Mouse (Mus musculus) hindbrain, embryonic 16.5 days (tissue): ENCODE data around the gene Scml4. TPM values are rescaled to one million over a fixed set of nuclear protein-coding genes. Genes with fewer than 3 reads are reported as not detected.
A peak's percentile ranks its signal among the peaks of the same experiment; 100 is the strongest.

Experiments used
- ATAC-seq: fragments of 200-750 bp; cut with Nextera tagmentation; 2 replicates; pipeline ENCODE4 v1.8.0; 2017; ENCODE audit warnings: moderate TSS enrichment, moderate library complexity
- H3K27ac ChIP-seq: fragments of 300-500 bp; sonication (generic); 2 replicates; pipeline ENCODE4 v1.5.1; 2014; ENCODE audit warnings: low read depth, mild to moderate bottlenecking, control low read depth, low read length, moderate library complexity
- H3K27me3 ChIP-seq: fragments of 300-500 bp; sonication (generic); replicated peaks from 2 replicates; pipeline ENCODE4 v1.6.1; 2014; ENCODE audit warnings: low read length; ENCODE audit not compliant: control insufficient read depth, insufficient read depth
- H3K36me3 ChIP-seq: fragments of 300-500 bp; sonication (generic); 2 replicates; pipeline ENCODE4 v1.6.1; 2014; ENCODE audit warnings: mild to moderate bottlenecking, low read length, moderate library complexity, mixed read lengths; ENCODE audit not compliant: control insufficient read depth, insufficient read depth
- H3K4me1 ChIP-seq: fragments of 300-500 bp; sonication (generic); 2 replicates; pipeline ENCODE4 v1.6.1; 2014; ENCODE audit warnings: low read depth, low read length; ENCODE audit not compliant: control insufficient read depth, insufficient read depth
- H3K4me2 ChIP-seq: fragments of 300-500 bp; sonication (generic); 2 replicates; pipeline ENCODE4 v1.6.1; 2014; ENCODE audit warnings: mild to moderate bottlenecking, low read length, control low read depth, moderate library complexity
- H3K4me3 ChIP-seq: fragments of 300-500 bp; sonication (generic); 2 replicates; pipeline ENCODE4 v1.5.1; 2014; ENCODE audit warnings: mild to moderate bottlenecking, low read length, control low read depth, moderate library complexity
- H3K9ac ChIP-seq: fragments of 300-500 bp; sonication (generic); 2 replicates; pipeline ENCODE4 v1.6.1; 2014; ENCODE audit warnings: low read depth, mild to moderate bottlenecking, control low read depth, low read length, moderate library complexity
- H3K9me3 ChIP-seq: fragments of 300-500 bp; sonication (generic); 2 replicates; pipeline ENCODE4 v1.6.1; 2014; ENCODE audit warnings: mild to moderate bottlenecking, low read length, moderate library complexity; ENCODE audit not compliant: control insufficient read depth
- WGBS: fragments of 180-500 bp; shearing (Covaris S2); extraction: QIAGEN DNeasy Blood & Tissue Kit; methylation state at CpG from one replicate; pipeline ENCODE4 v1.1.7; 2014; 5-methylcytosine and 5-hydroxymethylcytosine counted together
- polyA plus RNA-seq: library from polyadenylated mRNA; unstranded; fragments of >200 nt; fragmentation: Nextera tagmentation; extraction: Ambion mirVana; gene quantifications from 2 replicates; pipeline ENCODE4 v1.2.1, GENCODE M21; 2015

Scml4 gene
- polyA plus RNA-seq, 1 experiment from 2014 or later: 9.1 TPM

DNA sequence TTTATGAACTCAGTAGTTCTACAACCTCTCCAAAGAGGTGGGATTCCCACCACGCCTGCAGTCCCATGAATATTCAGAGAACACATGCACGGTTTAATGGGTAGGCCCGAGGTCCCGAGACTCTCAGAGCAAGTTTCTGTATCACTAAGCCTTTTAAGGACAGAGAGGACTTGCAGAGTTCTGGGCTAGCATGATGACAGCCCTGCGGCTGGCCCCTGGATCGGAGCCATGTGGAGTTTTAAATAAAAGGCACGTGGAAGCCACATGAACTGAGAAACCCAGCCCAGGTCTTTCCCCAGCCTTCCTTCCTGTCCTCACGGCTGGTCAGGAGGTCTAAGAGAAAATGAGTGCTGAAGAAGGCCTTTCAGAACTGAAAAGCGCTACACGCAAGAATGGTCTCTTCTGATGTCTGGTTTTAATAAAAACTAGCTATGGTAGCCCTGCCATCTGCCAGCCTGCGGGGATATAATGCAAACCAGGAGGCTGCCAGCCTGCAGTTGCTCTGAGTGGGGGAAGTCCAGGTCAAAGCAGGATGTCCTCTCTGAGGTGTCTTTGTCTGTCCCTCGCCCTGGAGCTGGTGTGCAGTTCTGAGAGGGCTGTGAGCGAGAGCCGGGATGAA lies 72.8 kb downstream of the Scml4 start:
- no peaks in the 10 kb centered on the region for H3K36me3 ChIP-seq
- no peak overlapping the region for H3K4me2 ChIP-seq
- H3K4me3 ChIP-seq: no peak overlapping the region
- H3K9me3 ChIP-seq: 0 out of 2 replicates have a peak, but pooled peaks cover 3% of the 10 kb centered on the region
- no peak for ATAC-seq
- H3K9ac ChIP-seq: no peak overlapping the region
- H3K4me1 ChIP-seq: no peaks in the 10 kb centered on the region
- WGBS: 71% methylated on average over 14 of the region's 14 CpGs
- no peak overlapping the region for H3K27ac ChIP-seq
- no peaks in the 10 kb centered on the region for H3K27me3 ChIP-seq

DNA sequence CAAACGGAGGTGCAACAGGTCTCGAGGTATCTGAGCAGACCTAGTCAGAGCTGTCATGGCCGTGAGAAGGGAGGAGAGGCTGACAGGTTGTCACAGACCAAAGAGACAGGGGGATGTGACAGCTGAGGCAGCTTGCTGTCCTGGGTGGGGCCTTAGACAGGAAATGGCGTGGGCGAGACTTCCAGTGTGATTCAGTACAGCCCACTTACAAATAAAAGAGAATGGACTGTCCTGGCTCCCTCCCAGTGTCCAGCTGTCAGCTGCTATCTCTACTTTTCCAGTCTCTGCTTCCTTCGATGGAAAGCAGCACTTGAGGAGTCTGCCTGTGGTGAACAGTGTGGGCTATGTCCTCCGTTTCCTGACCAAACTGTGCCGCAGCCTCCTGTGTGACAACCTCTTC lies 74.5 kb downstream of the Scml4 start:
- no peak overlapping the region for H3K4me3 ChIP-seq
- H3K9me3 ChIP-seq: 0 out of 2 replicates have a peak, but pooled peaks cover 3% of the 10 kb centered on the region
- H3K4me1 ChIP-seq: no peaks in the 10 kb centered on the region
- H3K4me2 ChIP-seq: no peak overlapping the region
- no peak overlapping the region for H3K27ac ChIP-seq
- H3K27me3 ChIP-seq: no peaks in the 10 kb centered on the region
- H3K36me3 ChIP-seq: no peaks in the 10 kb centered on the region
- ATAC-seq: no peak
- 66% methylated on average over 8 of the region's 8 CpGs for WGBS
- no peak overlapping the region for H3K9ac ChIP-seq

DNA sequence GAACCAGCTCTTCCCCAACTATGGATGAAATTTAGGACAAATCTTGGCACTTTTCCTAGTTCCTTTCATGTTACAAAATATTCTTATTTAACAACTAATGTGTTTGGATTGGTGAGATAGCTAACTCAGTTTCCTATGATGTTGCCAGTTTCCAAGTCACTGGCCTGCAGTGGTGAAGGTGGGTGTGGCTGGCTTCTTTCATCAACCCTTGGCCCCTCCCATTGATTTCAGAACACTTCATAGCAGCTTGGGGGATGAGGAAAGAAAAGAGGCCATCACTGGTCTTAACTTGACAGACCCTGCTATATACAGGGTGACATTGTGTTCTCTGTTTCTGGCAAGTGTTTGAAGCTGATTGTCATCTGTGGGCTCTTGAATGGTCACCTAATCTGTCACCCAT lies 76.0 kb downstream of the Scml4 start:
- no peak for ATAC-seq
- no peak overlapping the region for H3K9ac ChIP-seq
- H3K4me1 ChIP-seq: peaks cover 2% of the 10 kb centered on the region
- H3K9me3 ChIP-seq: 0 out of 2 replicates have a peak, but pooled peaks cover 3% of the 10 kb centered on the region
- no peaks in the 10 kb centered on the region for H3K36me3 ChIP-seq
- no peak overlapping the region for H3K4me2 ChIP-seq
- H3K27ac ChIP-seq: no peak overlapping the region
- no peaks in the 10 kb centered on the region for H3K27me3 ChIP-seq
- H3K4me3 ChIP-seq: no peak overlapping the region

DNA sequence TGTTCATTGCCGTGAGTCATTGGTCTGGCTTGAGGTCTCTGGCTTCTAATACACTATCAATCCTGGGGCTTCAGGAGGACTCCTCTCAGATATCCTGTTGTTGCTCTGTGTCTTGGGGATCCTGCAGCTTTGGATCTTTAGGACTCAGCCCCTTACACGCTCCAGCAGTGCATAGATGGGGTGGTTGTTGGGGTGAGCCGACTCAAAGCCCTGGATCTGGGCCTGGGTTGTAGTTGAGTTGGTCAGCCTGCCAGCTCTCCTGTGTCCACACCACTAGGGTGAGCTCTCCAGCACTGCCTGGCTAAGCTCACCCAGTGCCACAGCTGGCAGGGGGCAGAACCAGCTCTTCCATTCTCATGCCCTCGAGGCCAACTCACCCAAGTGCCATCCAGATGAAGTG lies 78.2 kb downstream of the Scml4 start:
- 82% methylated on average over 4 of the region's 4 CpGs for WGBS
- Histone ChIP-seq H3K36me3 (no peaks in the 10 kb centered on the region), H3K4me2 (no peak overlapping the region), H3K27ac (no peak overlapping the region), H3K9ac (no peak overlapping the region), H3K4me3 (no peak overlapping the region), H3K9me3 (0 out of 2 replicates have a peak, but pooled peaks cover 3% of the 10 kb centered on the region), H3K27me3 (no peaks in the 10 kb centered on the region), H3K4me1 (peaks cover 7% of the 10 kb centered on the region)
- ATAC-seq: no peak

DNA sequence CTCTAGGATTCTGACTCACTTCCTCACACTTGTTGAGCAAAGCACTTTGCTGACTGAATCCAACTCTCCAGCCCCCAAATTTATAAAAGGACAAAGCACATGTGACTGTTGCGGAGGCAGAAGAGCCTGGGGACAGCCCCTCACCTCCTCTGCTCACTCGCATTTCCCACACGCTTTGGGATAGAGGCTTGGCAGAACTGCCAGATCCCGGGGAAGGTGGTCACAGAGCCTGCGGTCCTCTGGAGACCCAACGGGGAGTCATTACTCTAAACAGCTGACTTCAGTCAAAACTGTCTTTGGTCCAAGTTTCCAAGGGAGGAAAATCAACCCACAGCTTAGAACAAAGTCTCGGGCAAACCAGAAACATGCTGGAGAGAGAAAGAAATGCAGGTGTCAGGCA lies 79.5 kb downstream of the Scml4 start:
- no peak for ATAC-seq

DNA sequence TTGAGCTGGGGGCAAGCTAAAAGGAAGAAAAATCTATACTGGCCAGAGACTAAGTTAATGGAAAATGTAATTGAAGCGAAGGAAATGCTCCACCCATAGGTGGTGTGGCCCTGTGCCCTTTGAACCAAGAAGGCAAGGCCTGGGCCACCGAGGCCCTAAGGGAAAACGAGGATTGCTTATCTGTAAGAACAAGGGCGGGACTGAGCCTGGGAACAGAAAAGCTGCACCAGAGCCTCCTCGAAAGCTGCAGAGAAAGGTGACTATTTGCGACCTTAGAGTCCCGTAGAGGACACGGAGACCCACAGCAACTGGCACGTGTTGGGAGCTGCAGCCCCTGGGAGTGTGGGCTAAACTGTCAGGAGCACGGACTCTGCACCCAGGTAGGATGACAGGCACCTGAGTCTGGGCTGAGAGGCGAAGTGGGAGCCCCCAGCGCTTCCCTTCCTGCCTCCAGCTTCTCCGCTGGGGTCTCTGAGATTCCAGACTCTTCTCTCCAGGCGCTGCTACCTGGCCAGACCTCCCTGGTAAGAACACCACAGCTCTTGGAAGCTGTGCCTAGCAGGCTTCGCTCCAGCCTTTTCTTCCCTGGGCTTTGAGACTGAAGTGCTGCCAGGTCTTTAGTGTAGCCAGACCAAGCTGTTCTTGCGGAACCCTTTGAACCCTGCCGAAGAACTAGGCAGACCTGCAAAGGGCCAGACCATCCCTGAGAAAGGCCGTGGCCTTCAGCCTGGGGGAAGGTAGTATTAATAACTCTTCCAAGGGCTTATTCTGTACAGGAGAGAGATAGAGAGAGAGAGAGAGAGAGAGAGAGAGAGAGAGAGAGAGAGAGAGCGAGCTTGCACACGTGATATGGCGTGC lies 80.3 kb downstream of the Scml4 start:
- Histone ChIP-seq H3K9me3 (no peaks in the 10 kb centered on the region), H3K27me3 (no peaks in the 10 kb centered on the region), H3K4me3 (no peak overlapping the region), H3K4me1 (peaks cover 7% of the 10 kb centered on the region), H3K27ac (no peak overlapping the region), H3K4me2 (no peak overlapping the region), H3K36me3 (no peaks in the 10 kb centered on the region), H3K9ac (no peak overlapping the region)
- 78% methylated on average over 21 of the region's 21 CpGs for WGBS
- ATAC-seq: no peak

More for the DNA sequence above, 79.5 kb downstream of the Scml4 start:
- WGBS: 65% methylated on average over 7 of the region's 7 CpGs
- no peaks in the 10 kb centered on the region for H3K9me3 ChIP-seq
- no peak overlapping the region for H3K27ac ChIP-seq
- H3K4me3 ChIP-seq: no peak overlapping the region
- no peaks in the 10 kb centered on the region for H3K27me3 ChIP-seq
- H3K4me2 ChIP-seq: no peak overlapping the region
- H3K36me3 ChIP-seq: no peaks in the 10 kb centered on the region
- H3K4me1 ChIP-seq: peaks cover 7% of the 10 kb centered on the region
- H3K9ac ChIP-seq: no peak overlapping the region

DNA sequence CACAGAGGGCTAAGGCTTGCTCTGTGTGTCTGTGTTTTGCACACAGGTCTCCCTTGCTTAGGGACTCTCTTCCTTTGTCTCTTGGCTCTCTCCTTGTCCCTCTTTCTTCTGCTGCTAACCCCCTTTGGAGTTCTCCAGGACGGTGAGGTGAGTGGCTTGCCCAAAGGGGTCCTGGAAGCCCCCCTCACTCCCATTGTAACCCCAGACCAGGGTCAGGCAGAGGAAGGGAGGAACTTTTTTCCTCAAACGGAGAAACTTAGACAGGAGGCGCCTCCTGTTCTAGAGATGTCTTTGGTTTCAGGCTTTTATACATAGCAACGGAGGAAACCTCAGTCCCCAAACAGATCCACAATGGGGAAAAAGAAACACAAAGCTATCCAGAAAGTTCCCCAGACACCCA lies 81.1 kb downstream of the Scml4 start:
- H3K4me3 ChIP-seq: peak overlapping the region; percentile 30

DNA sequence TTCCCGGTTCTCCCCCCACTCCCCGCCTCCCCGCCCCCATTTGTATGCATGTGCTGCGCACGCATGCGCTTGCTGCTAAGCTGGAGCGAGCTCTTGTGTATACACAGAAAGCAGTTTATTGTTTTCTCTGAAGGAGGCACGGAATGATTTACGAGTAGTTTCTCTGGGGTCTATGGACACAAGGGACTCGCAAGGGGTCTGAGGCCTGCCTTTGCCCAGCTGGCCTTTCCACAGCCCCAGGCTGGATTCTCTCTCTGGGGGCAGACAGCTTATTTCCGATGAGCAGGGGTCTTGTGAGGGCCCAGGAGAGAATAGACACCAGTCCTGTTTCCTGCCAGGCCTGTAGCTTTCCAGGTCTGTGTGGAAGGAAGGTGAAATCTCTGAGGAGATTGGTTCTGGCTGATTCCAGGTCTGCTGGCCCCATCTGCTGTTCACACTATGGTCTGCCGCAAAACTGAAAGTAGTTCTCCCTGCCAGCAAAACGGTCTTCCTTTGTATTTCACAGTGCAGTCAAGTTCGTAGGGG lies 81.6 kb downstream of the Scml4 start:
- Histone ChIP-seq H3K4me1 (peaks cover 7% of the 10 kb centered on the region), H3K9ac (peak overlapping the region; percentile 57), H3K4me3 (peak overlapping the region; percentile 30), H3K36me3 (no peaks in the 10 kb centered on the region), H3K27ac (peak overlapping the region; percentile 83), H3K9me3 (no peaks in the 10 kb centered on the region), H3K27me3 (no peaks in the 10 kb centered on the region), H3K4me2 (peak overlapping the region; percentile 57)
- peak; percentile 92 for ATAC-seq
- 30% methylated on average over 14 of the region's 14 CpGs for WGBS

More for the DNA sequence above, 81.1 kb downstream of the Scml4 start:
- Histone ChIP-seq H3K4me1 (peaks cover 7% of the 10 kb centered on the region), H3K27me3 (no peaks in the 10 kb centered on the region), H3K4me2 (peak overlapping the region; percentile 57), H3K9me3 (no peaks in the 10 kb centered on the region), H3K27ac (peak overlapping the region; percentile 83; the same call in 1 of the 2 replicates), H3K36me3 (no peaks in the 10 kb centered on the region), H3K9ac (peak overlapping the region; percentile 57)
- 53% methylated on average over 4 of the region's 4 CpGs for WGBS
- ATAC-seq: no peak; the same call in 1 of the 2 replicates

DNA sequence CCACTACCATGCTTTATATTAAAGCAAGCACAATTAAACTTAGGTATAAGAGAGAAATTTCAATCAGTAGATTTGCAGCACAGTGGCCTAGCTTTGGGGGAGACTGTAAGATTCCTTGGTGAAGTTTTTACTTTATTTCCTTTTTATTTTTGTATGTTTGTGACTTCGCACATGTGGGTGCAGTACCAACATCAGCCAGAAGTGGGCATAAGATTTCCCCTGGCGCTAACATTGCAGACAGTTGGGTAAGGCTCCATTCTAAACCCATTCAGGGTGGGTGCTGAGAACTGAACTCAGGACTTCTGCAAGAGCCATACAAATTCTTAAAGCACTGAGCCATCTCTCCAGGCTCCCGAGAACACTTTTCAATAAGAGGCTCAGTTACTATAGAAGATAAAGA lies 82.1 kb downstream of the Scml4 start:
- Histone ChIP-seq H3K27me3 (no peaks in the 10 kb centered on the region; the same call in 1 of the 2 replicates), H3K27ac (0 out of 2 replicates have a peak overlapping the region, but pooled peaks have one; percentile 13), H3K9ac (no peak overlapping the region), H3K36me3 (no peaks in the 10 kb centered on the region), H3K4me3 (no peak overlapping the region), H3K4me1 (peaks cover 7% of the 10 kb centered on the region), H3K9me3 (no peaks in the 10 kb centered on the region), H3K4me2 (no peak overlapping the region)
- whole genome bisulfite sequencing: 95% methylated on average over 3 of the region's 3 CpGs
- ATAC-seq: no peak
